Mouse (Mus musculus) lung, embryonic 14.5 days (tissue): ENCODE measurements around the gene Gm10322. TPM values are rescaled to one million over a fixed set of nuclear protein-coding genes. Genes with fewer than 3 reads are reported as not detected.
A peak's percentile ranks its signal among the peaks of the same experiment; 100 is the strongest.

ENCODE experiments used
- ATAC-seq: fragments of 200-750 bp; cut with Nextera tagmentation; 2 replicates; pipeline ENCODE4 v1.8.0; 2017; ENCODE audit warnings: mild to moderate bottlenecking, moderate TSS enrichment, moderate library complexity; ENCODE audit not compliant: insufficient read depth
- DNase-seq: peaks from one replicate; pipeline ENCODE4 v3.0.0-alpha.2; 2015
- H3K27ac ChIP-seq: fragments of 300-500 bp; sonication (generic); 2 replicates; pipeline ENCODE4 v1.5.1; 2014; ENCODE audit warnings: low read depth, mild to moderate bottlenecking, moderate library complexity
- H3K27me3 ChIP-seq: fragments of 300-500 bp; sonication (generic); 2 replicates; pipeline ENCODE4 v1.6.1; 2014; ENCODE audit warnings: low read length, control low read depth; ENCODE audit not compliant: insufficient read depth
- H3K36me3 ChIP-seq: fragments of 300-500 bp; sonication (generic); 2 replicates; pipeline ENCODE4 v1.6.1; 2014; ENCODE audit warnings: control low read depth; ENCODE audit not compliant: insufficient read depth
- H3K4me1 ChIP-seq: fragments of 300-500 bp; sonication (generic); 2 replicates; pipeline ENCODE4 v1.6.1; 2014; ENCODE audit warnings: antibody characterized with exemption, control low read depth; ENCODE audit not compliant: insufficient read depth
- H3K4me2 ChIP-seq: fragments of 300-500 bp; sonication (generic); 2 replicates; pipeline ENCODE4 v1.6.1; 2014; ENCODE audit warnings: mild to moderate bottlenecking
- H3K4me3 ChIP-seq: fragments of 300-500 bp; sonication (generic); 2 replicates; pipeline ENCODE4 v1.5.1; 2014; ENCODE audit warnings: low read depth, low read length
- H3K9ac ChIP-seq: fragments of 300-500 bp; sonication (generic); 2 replicates; pipeline ENCODE4 v1.6.1; 2014
- H3K9me3 ChIP-seq: fragments of 300-500 bp; sonication (generic); 2 replicates; pipeline ENCODE4 v1.6.1; 2016; ENCODE audit warnings: low read depth, low read length, control low read depth
- CTCF ChIP-seq: IDR thresholded peaks from 2 replicates; pipeline ENCODE4 v1.5.1; 2016; ENCODE audit warnings: antibody characterized with exemption, low read depth
- WGBS: fragments of 180-500 bp; shearing (Covaris S2); extraction: QIAGEN DNeasy Blood & Tissue Kit; methylation state at CpG from one replicate; pipeline ENCODE4 v1.1.7; 2014; 5-methylcytosine and 5-hydroxymethylcytosine counted together
- polyA plus RNA-seq: library from polyadenylated mRNA; unstranded; fragments of >200 nt; fragmentation: Nextera tagmentation; extraction: Ambion mirVana; gene quantifications from 2 replicates; pipeline ENCODE4 v1.2.1, GENCODE M21; 2014

Gm10322 gene
- polyA plus RNA-seq, 1 experiment from 2014 or later: not detected

DNA sequence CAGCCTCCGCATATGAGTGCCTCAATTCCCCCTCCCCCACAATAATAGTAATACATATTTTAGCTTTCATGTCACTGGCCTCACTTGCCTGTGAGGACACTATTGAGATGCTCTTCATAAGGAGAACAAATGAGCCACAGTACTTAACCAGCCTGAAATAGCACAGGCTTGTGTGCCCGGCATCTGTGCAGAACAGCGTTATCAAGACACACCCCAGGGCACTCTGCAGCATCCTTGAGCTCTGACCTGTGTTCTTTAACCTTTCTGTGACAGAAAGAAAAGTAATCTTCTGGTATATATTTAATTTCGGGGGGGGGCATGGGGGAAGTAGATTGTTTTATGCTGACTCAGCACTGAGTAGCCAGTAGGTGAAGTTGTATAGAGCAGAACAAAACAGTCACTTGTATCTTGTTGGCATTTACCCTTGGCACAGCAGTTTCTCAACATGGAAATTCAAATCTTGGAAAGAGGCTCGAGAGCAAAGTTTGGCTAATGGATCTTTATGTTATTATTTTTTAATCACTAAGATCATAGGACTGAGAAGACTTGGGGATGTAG is 31.0 kb downstream of the Gm10322 start:
- Histone ChIP-seq H3K4me3 (no peak overlapping the region), H3K27ac (no peak overlapping the region), H3K4me1 (no peaks in the 10 kb centered on the region), H3K9me3 (no peaks in the 10 kb centered on the region), H3K4me2 (no peak overlapping the region), H3K36me3 (no peaks in the 10 kb centered on the region), H3K9ac (no peak overlapping the region), H3K27me3 (no peaks in the 10 kb centered on the region)
- no peak for TF ChIP-seq CTCF
- no peak for ATAC-seq
- 72% methylated on average over 5 of the region's 5 CpGs for WGBS
- no peak for DNase-seq

DNA sequence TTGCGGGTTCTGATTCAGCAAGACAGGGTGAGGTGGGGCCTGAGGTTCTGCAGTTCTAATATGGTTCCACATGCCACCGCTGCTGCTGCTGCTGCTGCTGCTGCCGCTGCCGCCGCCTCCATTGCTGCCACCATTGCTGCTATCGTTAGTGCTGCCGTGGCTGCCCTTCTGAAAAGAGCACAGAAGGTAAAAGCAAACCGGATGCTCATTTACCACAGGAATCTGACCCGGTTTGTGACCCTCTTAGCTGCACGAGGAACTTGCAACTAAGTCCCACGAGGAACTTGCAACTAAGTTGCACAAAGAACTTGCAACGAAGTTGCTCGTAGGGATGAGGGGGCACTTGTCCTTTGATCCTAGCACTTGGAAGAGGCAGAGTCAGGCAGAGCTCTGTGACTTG is 40.9 kb downstream of the Gm10322 start:
- 0 out of 2 replicates have a peak, but pooled peaks cover 4% of the 10 kb centered on the region for H3K9me3 ChIP-seq
- 75% methylated on average over 13 of the region's 13 CpGs for WGBS

DNA sequence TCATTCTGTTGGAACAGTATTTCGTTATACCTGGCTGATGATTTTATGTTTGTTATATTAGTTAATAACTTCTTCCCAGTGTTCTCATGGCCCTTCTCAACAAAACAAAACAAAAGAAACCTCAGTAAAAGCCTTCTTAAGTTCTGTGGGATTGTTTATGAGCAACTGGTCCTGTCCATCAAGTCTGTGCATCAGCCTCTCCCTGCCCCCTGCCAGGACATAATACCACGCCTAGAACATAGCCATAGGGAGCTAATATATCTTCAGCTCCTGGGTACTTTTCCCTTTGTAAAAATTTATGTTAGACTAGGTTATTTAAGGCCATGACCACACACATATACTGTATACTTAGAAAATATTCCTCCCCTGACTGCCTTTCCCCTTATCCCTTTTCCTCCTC is 48.9 kb downstream of the Gm10322 start:
- no peak for ATAC-seq
- H3K36me3 ChIP-seq: no peaks in the 10 kb centered on the region
- H3K27me3 ChIP-seq: no peaks in the 10 kb centered on the region
- no peak for TF ChIP-seq CTCF
- 66% methylated on average over 2 of the region's 2 CpGs for WGBS
- H3K4me3 ChIP-seq: no peak overlapping the region
- no peaks in the 10 kb centered on the region for H3K4me1 ChIP-seq
- DNase-seq: no peak
- no peak overlapping the region for H3K27ac ChIP-seq
- H3K4me2 ChIP-seq: no peak overlapping the region
- H3K9ac ChIP-seq: no peak overlapping the region
- 0 out of 2 replicates have a peak, but pooled peaks cover 4% of the 10 kb centered on the region for H3K9me3 ChIP-seq

More for the DNA sequence above, 40.9 kb downstream of the Gm10322 start:
- Histone ChIP-seq H3K4me2 (no peak overlapping the region), H3K36me3 (no peaks in the 10 kb centered on the region), H3K9ac (no peak overlapping the region), H3K4me3 (no peak overlapping the region), H3K4me1 (no peaks in the 10 kb centered on the region), H3K27me3 (no peaks in the 10 kb centered on the region), H3K27ac (no peak overlapping the region)
- DNase-seq (no peak), ATAC-seq (no peak)
- no peak for TF ChIP-seq CTCF

DNA sequence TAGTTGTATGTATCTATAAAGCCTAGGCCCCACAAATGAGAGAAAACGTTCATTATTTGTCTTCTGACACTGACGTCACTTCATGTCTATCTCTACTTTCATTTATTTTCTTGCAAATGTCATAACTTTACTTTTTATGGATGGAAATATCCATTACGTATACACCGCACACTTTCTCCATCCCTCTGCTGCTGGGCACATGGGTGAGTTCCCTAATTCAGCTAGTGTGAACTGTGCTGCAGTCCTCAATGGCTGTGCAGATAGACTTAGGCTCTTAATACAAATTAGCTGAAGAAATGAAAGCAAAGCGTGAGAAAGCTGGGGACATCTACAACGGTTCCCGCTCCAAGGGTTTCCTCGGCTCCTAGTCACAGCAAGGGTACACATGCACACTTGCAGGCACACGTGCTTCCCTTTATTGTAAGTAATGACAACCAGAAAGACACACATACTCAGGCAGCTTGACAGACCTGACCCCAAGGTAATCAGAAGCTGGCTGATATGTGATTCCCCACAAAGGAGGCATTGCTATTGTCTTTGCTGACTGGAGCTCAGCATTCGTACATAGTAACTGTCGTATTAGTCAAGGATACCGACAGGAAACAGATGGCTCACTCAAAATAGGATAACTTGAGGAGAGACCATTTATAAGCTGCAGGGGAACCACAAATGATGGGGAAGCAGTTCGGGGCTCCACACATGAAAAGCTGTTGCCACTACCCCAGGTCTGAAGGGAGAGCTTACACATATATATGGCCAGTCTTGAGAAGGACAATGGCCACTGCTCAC is 49.8 kb downstream of the Gm10322 start:
- Histone ChIP-seq H3K4me2 (no peak overlapping the region), H3K9ac (no peak overlapping the region), H3K36me3 (no peaks in the 10 kb centered on the region), H3K4me1 (no peaks in the 10 kb centered on the region), H3K27ac (no peak overlapping the region), H3K4me3 (no peak overlapping the region), H3K9me3 (no peaks in the 10 kb centered on the region), H3K27me3 (no peaks in the 10 kb centered on the region)
- no peak for TF ChIP-seq CTCF
- 64% methylated on average over 13 of the region's 13 CpGs for WGBS
- peak; percentile 9 for DNase-seq
- no peak for ATAC-seq

Other genes with a start within 250 kb of the Gm10322 start
- 9.4 and 19.0 TPM in 2 replicates for gene Gm10273, start 220.4 kb upstream of the Gm10322 start, polyA plus RNA-seq
- not detected in 2 replicates for gene Pla2g12b, start 212.4 kb upstream of the Gm10322 start, polyA plus RNA-seq
- 0.62 and 1.4 TPM in 2 replicates for gene Oit3, start 174.3 kb upstream of the Gm10322 start, polyA plus RNA-seq
- gene Mcu, start 629 bp downstream of the Gm10322 start, polyA plus RNA-seq: 31.7 and 32.4 TPM in 2 replicates
- gene Micu1, start 86.4 kb downstream of the Gm10322 start, polyA plus RNA-seq: 81.0 and 83.9 TPM in 2 replicates